Mouse (Mus musculus) CH12.LX (cell line): ENCODE measurements around the gene Clk3. TPM values are rescaled to one million over a fixed set of nuclear protein-coding genes. Genes with fewer than 3 reads are reported as not detected.

Source experiments
- DNase-seq: peaks from one replicate; pipeline ENCODE4 v3.0.0-alpha.2; 2013; ENCODE audit errors: extremely low read depth
- H3K27ac ChIP-seq: 2 replicates; pipeline ENCODE4 v1.5.1; 2012; ENCODE audit warnings: low read depth, mild to moderate bottlenecking, control low read depth, moderate library complexity; ENCODE audit not compliant: insufficient read depth
- H3K27me3 ChIP-seq: replicated peaks from 2 replicates; pipeline ENCODE3; 2012; ENCODE audit warnings: inconsistent platforms
- H3K36me3 ChIP-seq, 2 experiments: replicated peaks in 1 of 2; 2 replicates each; pipeline versions ENCODE3 to v1.6.1; 2012; ENCODE audit warnings: inconsistent platforms in 1 of 2, low read length in 1 of 2, mild to moderate bottlenecking in 1 of 2, mixed read lengths in 1 of 2, moderate library complexity in 1 of 2; ENCODE audit not compliant: control insufficient read depth in 1 of 2, insufficient read depth in 1 of 2
- H3K4me1 ChIP-seq, 2 experiments: 2 replicates each; pipeline ENCODE4 v1.6.1; 2012; ENCODE audit warnings: inconsistent platforms in 1 of 2, moderate library complexity in 1 of 2; ENCODE audit not compliant: insufficient read depth in 2 of 2, control insufficient read depth in 1 of 2
- H3K4me2 ChIP-seq: 2 replicates; pipeline ENCODE4 v1.6.1; 2012; ENCODE audit warnings: low read depth, mild to moderate bottlenecking, control low read depth; ENCODE audit not compliant: poor library complexity, insufficient read depth, severe bottlenecking
- H3K4me3 ChIP-seq, 3 experiments: fragments of 150-350 bp in 1 of 3; sonication (generic) in 1 of 3; replicated peaks in 1 of 3; 2 replicates each; pipeline versions ENCODE3 to v1.5.1; 2011 to 2012; ENCODE audit warnings: low read depth in 2 of 3, low read length in 2 of 3, mild to moderate bottlenecking in 2 of 3, moderate library complexity in 2 of 3, control low read depth in 1 of 3, improper control_type of control experiment in 1 of 3, inconsistent platforms in 1 of 3, mixed read lengths in 1 of 3; ENCODE audit not compliant: poor library complexity in 1 of 3
- H3K79me2 ChIP-seq: replicated peaks from 2 replicates; pipeline ENCODE4 v1.6.1; 2012; ENCODE audit warnings: mild to moderate bottlenecking, moderate library complexity; ENCODE audit not compliant: control insufficient read depth, poor library complexity, insufficient read depth, severe bottlenecking; ENCODE audit errors: extremely low read depth
- H3K9ac ChIP-seq: 2 replicates; pipeline ENCODE4 v1.6.1; 2012; ENCODE audit warnings: low read depth, mild to moderate bottlenecking, control low read depth, moderate library complexity; ENCODE audit not compliant: insufficient read depth
- H3K9me3 ChIP-seq: replicated peaks from 2 replicates; pipeline ENCODE3; 2012; ENCODE audit warnings: low read length, inconsistent platforms, mixed read lengths
- BHLHE40 ChIP-seq: IDR thresholded peaks from 2 replicates; pipeline ENCODE4 v1.6.1; 2011; ENCODE audit warnings: mild to moderate bottlenecking, low read depth, low read length, improper control_type of control experiment
- CHD1 ChIP-seq: IDR thresholded peaks from 2 replicates; pipeline ENCODE4 v1.6.1; 2012; ENCODE audit warnings: low read depth, low read length, improper control_type of control experiment, inconsistent platforms
- CHD2 ChIP-seq: IDR thresholded peaks from 2 replicates; pipeline ENCODE4 v1.6.1; 2011; ENCODE audit warnings: low read length, improper control_type of control experiment
- CTCF ChIP-seq, 2 experiments: IDR thresholded peaks in 1 of 2; conservative IDR thresholded peaks in 1 of 2; 2 replicates each; pipeline ENCODE4 v1.5.1; 2011 to 2012; ENCODE audit warnings: low read depth in 2 of 2, low read length in 2 of 2, improper control_type of control experiment in 1 of 2, inconsistent platforms in 1 of 2, mild to moderate bottlenecking in 1 of 2, moderate library complexity in 1 of 2
- E2F4 ChIP-seq: IDR thresholded peaks from 2 replicates; pipeline ENCODE4 v1.6.1; 2011; ENCODE audit warnings: low read depth, low read length, improper control_type of control experiment; ENCODE audit not compliant: insufficient replicate concordance
- ELF1 ChIP-seq: IDR thresholded peaks from 2 replicates; pipeline ENCODE4 v1.6.1; 2014; ENCODE audit warnings: low read depth, mild to moderate bottlenecking, inconsistent platforms, low read length, improper control_type of control experiment
- EP300 ChIP-seq: IDR thresholded peaks from 2 replicates; pipeline ENCODE4 v1.6.1; 2011; ENCODE audit warnings: low read length, improper control_type of control experiment
- ETS1 ChIP-seq: conservative IDR thresholded peaks from 2 replicates; pipeline ENCODE4 v1.6.1; 2012; ENCODE audit warnings: low read depth, mild to moderate bottlenecking, inconsistent platforms, low read length, improper control_type of control experiment, moderate library complexity
- GABPA ChIP-seq: IDR thresholded peaks from 2 replicates; pipeline ENCODE4 v1.6.1; 2012; ENCODE audit warnings: low read depth, low read length, improper control_type of control experiment, inconsistent platforms; ENCODE audit not compliant: insufficient replicate concordance
- HCFC1 ChIP-seq: IDR thresholded peaks from 2 replicates; pipeline ENCODE4 v1.6.1; 2012; ENCODE audit warnings: low read depth, mild to moderate bottlenecking, inconsistent platforms, low read length, improper control_type of control experiment
- IRF4 ChIP-seq: IDR thresholded peaks from 2 replicates; pipeline ENCODE4 v1.6.1; 2014; ENCODE audit warnings: low read depth, mild to moderate bottlenecking, inconsistent platforms, low read length, improper control_type of control experiment
- JUN ChIP-seq: IDR thresholded peaks from 2 replicates; pipeline ENCODE4 v1.6.1; 2011; ENCODE audit warnings: low read depth, mild to moderate bottlenecking, low read length, improper control_type of control experiment, moderate library complexity; ENCODE audit not compliant: insufficient read depth
- JUND ChIP-seq: conservative IDR thresholded peaks from 2 replicates; pipeline ENCODE4 v1.6.1; 2011; ENCODE audit warnings: low read depth, low read length, improper control_type of control experiment
- KAT2A ChIP-seq: IDR thresholded peaks from 2 replicates; pipeline ENCODE4 v1.6.1; 2012; ENCODE audit warnings: low read length, improper control_type of control experiment, inconsistent platforms; ENCODE audit not compliant: insufficient replicate concordance
- MAFK ChIP-seq: IDR thresholded peaks from 2 replicates; pipeline ENCODE4 v1.6.1; 2011; ENCODE audit warnings: low read length, improper control_type of control experiment; ENCODE audit not compliant: insufficient replicate concordance
- MAX ChIP-seq: IDR thresholded peaks from 2 replicates; pipeline ENCODE4 v1.6.1; 2011; ENCODE audit warnings: low read length, improper control_type of control experiment
- MAZ ChIP-seq: IDR thresholded peaks from 2 replicates; pipeline ENCODE4 v1.6.1; 2012; ENCODE audit warnings: low read depth, mild to moderate bottlenecking, inconsistent platforms, low read length, improper control_type of control experiment, moderate library complexity
- MEF2A ChIP-seq: IDR thresholded peaks from 2 replicates; pipeline ENCODE4 v1.6.1; 2014; ENCODE audit warnings: low read depth, mild to moderate bottlenecking, inconsistent platforms, low read length, improper control_type of control experiment, borderline replicate concordance
- MXI1 ChIP-seq: IDR thresholded peaks from 2 replicates; pipeline ENCODE4 v1.6.1; 2011; ENCODE audit warnings: mild to moderate bottlenecking, low read depth, low read length, improper control_type of control experiment
- MYC ChIP-seq: IDR thresholded peaks from 2 replicates; pipeline ENCODE4 v1.6.1; 2011; ENCODE audit warnings: low read depth, mild to moderate bottlenecking, improper control_type of control experiment, low read length
- NELFE ChIP-seq: IDR thresholded peaks from 2 replicates; pipeline ENCODE4 v1.6.1; 2011; ENCODE audit warnings: low read depth, low read length, improper control_type of control experiment
- NRF1 ChIP-seq: IDR thresholded peaks from 2 replicates; pipeline ENCODE4 v1.6.1; 2014; ENCODE audit warnings: low read depth, mild to moderate bottlenecking, inconsistent platforms, low read length, improper control_type of control experiment, moderate library complexity
- PAX5 ChIP-seq: IDR thresholded peaks from 2 replicates; pipeline ENCODE4 v1.6.1; 2012; ENCODE audit warnings: low read length, inconsistent platforms, mixed read lengths
- POLR2A ChIP-seq: IDR thresholded peaks from 2 replicates; pipeline ENCODE4 v1.6.1; 2011; ENCODE audit warnings: low read depth, mild to moderate bottlenecking, improper control_type of control experiment, low read length
- POLR2AphosphoS2 ChIP-seq: IDR thresholded peaks from 2 replicates; pipeline ENCODE4 v1.6.1; 2011; ENCODE audit warnings: low read depth, low read length, improper control_type of control experiment
- RAD21 ChIP-seq: IDR thresholded peaks from 2 replicates; pipeline ENCODE4 v1.6.1; 2011; ENCODE audit warnings: low read depth, mild to moderate bottlenecking, low read length, improper control_type of control experiment, moderate library complexity
- RCOR1 ChIP-seq: conservative IDR thresholded peaks from 2 replicates; pipeline ENCODE4 v1.6.1; 2012; ENCODE audit warnings: low read depth, mild to moderate bottlenecking, inconsistent platforms, low read length, improper control_type of control experiment
- SIN3A ChIP-seq: IDR thresholded peaks from 2 replicates; pipeline ENCODE4 v1.6.1; 2012; ENCODE audit warnings: low read length, improper control_type of control experiment, inconsistent platforms
- SMC3 ChIP-seq: IDR thresholded peaks from 2 replicates; pipeline ENCODE4 v1.6.1; 2011; ENCODE audit warnings: low read depth, low read length, improper control_type of control experiment
- TBP ChIP-seq: conservative IDR thresholded peaks from 2 replicates; pipeline ENCODE4 v1.6.1; 2011; ENCODE audit warnings: low read depth, low read length, improper control_type of control experiment
- TCF12 ChIP-seq: IDR thresholded peaks from 2 replicates; pipeline ENCODE4 v1.6.1; 2014; ENCODE audit warnings: low read depth, mild to moderate bottlenecking, inconsistent platforms, low read length, improper control_type of control experiment
- UBTF ChIP-seq: IDR thresholded peaks from 2 replicates; pipeline ENCODE4 v1.6.1; 2012; ENCODE audit warnings: low read depth, mild to moderate bottlenecking, inconsistent platforms, low read length, improper control_type of control experiment, moderate library complexity
- USF1 ChIP-seq: IDR thresholded peaks from 2 replicates; pipeline ENCODE4 v1.6.1; 2014; ENCODE audit warnings: low read depth, mild to moderate bottlenecking, inconsistent platforms, low read length, improper control_type of control experiment
- USF2 ChIP-seq: conservative IDR thresholded peaks from 2 replicates; pipeline ENCODE4 v1.6.1; 2011; ENCODE audit warnings: low read depth, low read length, improper control_type of control experiment
- ZC3H11A ChIP-seq: IDR thresholded peaks from 2 replicates; pipeline ENCODE4 v1.6.1; 2012; ENCODE audit warnings: low read depth, mild to moderate bottlenecking, inconsistent platforms, low read length, improper control_type of control experiment
- ZKSCAN1 ChIP-seq: IDR thresholded peaks from 2 replicates; pipeline ENCODE4 v1.6.1; 2012; ENCODE audit warnings: low read depth, inconsistent platforms, low read length, improper control_type of control experiment, borderline replicate concordance
- ZMIZ1 ChIP-seq: IDR thresholded peaks from 2 replicates; pipeline ENCODE4 v1.6.1; 2012; ENCODE audit warnings: low read depth, mild to moderate bottlenecking, inconsistent platforms, low read length, improper control_type of control experiment
- ZNF384 ChIP-seq: IDR thresholded peaks from 2 replicates; pipeline ENCODE4 v1.6.1; 2012; ENCODE audit warnings: low read depth, low read length, improper control_type of control experiment, inconsistent platforms
- dilution Hi-C: fragments of 300-500 bp; cut with MboI; formaldehyde crosslinking; loops from 2 replicates; pipeline ENCODE4 v1.14.3; 2020; ENCODE audit warnings: low sequenced_read_pairs; ENCODE audit not compliant: extremely low pct_unique_long_range_greater_than_20kb, extremely low pct_ligation_motif_present
- in situ Hi-C: fragments of 300-500 bp; cut with MboI; formaldehyde crosslinking; loops from 3 replicates; pipeline ENCODE4 v1.14.3; 2019; ENCODE audit warnings: low sequenced_read_pairs, low pct_ligation_motif_present, low pct_unique_long_range_greater_than_20kb, mixed read lengths
- polyA plus RNA-seq: library from polyadenylated mRNA; unstranded; fragments of >175 nt; gene quantifications from 2 replicates; pipeline ENCODE4 v1.2.1, GENCODE M21; 2012; ENCODE audit warnings: low read depth; ENCODE audit not compliant: insufficient read length
- total RNA-seq, 2 experiments: library from RNA; depleted of rRNA; stranded (reverse); fragments of 300-350 nt in 1 of 2; fragments of >200 nt in 1 of 2; gene quantifications; 2 replicates each; pipeline ENCODE4 v1.2.3; 2012 to 2014

Clk3 gene
- total and polyA plus RNA-seq, 3 experiments, result 46.7 to 87.7 (median 62.4) TPM

DNA sequence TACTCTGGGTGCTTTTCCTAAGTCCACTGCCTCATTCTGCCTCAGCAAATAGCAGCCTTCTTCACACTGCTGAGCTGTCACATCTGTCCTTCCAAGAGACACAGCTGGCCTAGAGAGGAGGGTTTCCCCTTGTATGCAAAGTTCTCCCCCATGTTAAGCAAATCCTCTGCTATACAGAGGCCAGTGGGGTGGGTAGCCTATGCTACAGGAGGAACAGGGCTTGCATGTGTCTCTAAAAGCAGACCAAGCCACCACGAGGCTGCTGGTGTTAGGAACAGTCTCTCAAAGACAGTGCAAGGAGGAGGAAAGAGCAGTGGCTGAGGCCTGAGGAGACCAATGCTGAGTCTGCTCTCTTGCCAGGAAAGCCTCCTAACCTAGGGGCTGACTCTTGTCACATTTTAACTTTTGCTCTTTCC lies 40.4 kb upstream of the Clk3 start:
- dilution Hi-C loops (no loop called here), in situ Hi-C loops (loop anchor here (25.0 kb wide), 1 partner anchor 456 kb away; the partner anchor contains the start of gene Stoml1)
- Histone ChIP-seq H3K79me2 (peaks cover 23% of the 10 kb centered on the region), H3K9me3 (peaks cover 2% of the 10 kb centered on the region), H3K27ac (peak overlapping the region; percentile 99), H3K27me3 (no peaks in the 10 kb centered on the region), H3K9ac (peak overlapping the region; percentile 42)
- DNase-seq, result peak; percentile 95
- TF ChIP-seq MXI1, result peak; percentile 93
- no peak for TF ChIP-seq GABPA
- peak; percentile 46 for TF ChIP-seq SMC3
- TF ChIP-seq JUND, result peak; percentile 12; the same call in 1 of the 2 replicates
- peak; percentile 77 for TF ChIP-seq ZMIZ1
- TF ChIP-seq ZNF384, result no peak
- peak; percentile 55; the same call in 1 of the 2 replicates for TF ChIP-seq JUN
- peak; percentile 58; the same call in 1 of the 2 replicates for TF ChIP-seq KAT2A
- peak; percentile 75 for TF ChIP-seq BHLHE40
- peak; percentile 94 for TF ChIP-seq EP300
- no peak for TF ChIP-seq PAX5
- peak; percentile 99 for TF ChIP-seq MYC
- TF ChIP-seq USF1, result no peak
- TF ChIP-seq HCFC1, result peak; percentile 41; the same call in 1 of the 2 replicates
- TF ChIP-seq RCOR1, result 0 out of 2 replicates have a peak, but pooled peaks have one; percentile 84
- TF ChIP-seq POLR2A, result peak; percentile 81
- peak; percentile 76 for TF ChIP-seq IRF4
- TF ChIP-seq ZC3H11A, result no peak
- TF ChIP-seq CHD1, result no peak
- no peak for TF ChIP-seq ZKSCAN1
- TF ChIP-seq ETS1, result peak; percentile 98
- peak; percentile 98 for TF ChIP-seq TCF12
- TF ChIP-seq NRF1, result peak; percentile 39
- TF ChIP-seq USF2, result no peak
- TF ChIP-seq POLR2AphosphoS2, result no peak
- peak; percentile 89; the same call in 1 of the 2 replicates for TF ChIP-seq MEF2A
- peak; percentile 80 for TF ChIP-seq TBP
- peak; percentile 10 for TF ChIP-seq RAD21
- peak; percentile 55; the same call in 1 of the 2 replicates for TF ChIP-seq ELF1
- TF ChIP-seq MAFK, result peak; percentile 96
- TF ChIP-seq E2F4, result no peak
- TF ChIP-seq MAX, result peak; percentile 96
- no peak for TF ChIP-seq CTCF (conservative IDR thresholded peaks at IDR 0.05 in 1 of 2, IDR thresholded peaks at IDR 0.05 in 1 of 2; ENCODE audit: low read depth in 2 of 2, low read length in 2 of 2)
- 0 out of 2 replicates have a peak, but pooled peaks have one; percentile 63 for TF ChIP-seq MAZ
- no peak for TF ChIP-seq UBTF
- TF ChIP-seq NELFE, result peak; percentile 37; the same call in 1 of the 2 replicates
- TF ChIP-seq CHD2, result peak; percentile 80; the same call in 1 of the 2 replicates
- TF ChIP-seq SIN3A, result peak; percentile 96
- TF ChIP-seq, all 38 proteins: peak for 26
- Histone ChIP-seq H3K4me2 (peak overlapping the region; percentile 42), H3K36me3 (peaks cover 48 to 79% of the 10 kb centered on the region in 2 experiments), H3K4me3 (no peak overlapping the region), H3K4me1 (peaks cover 27 to 98% of the 10 kb centered on the region in 2 experiments)
